Mouse (Mus musculus): Measurements from ENCODE around the gene Pabpn1. TPM values are rescaled to one million over a fixed set of nuclear protein-coding genes. Genes with fewer than 3 reads are reported as not detected.
A peak's percentile ranks its signal among the peaks of the same experiment; 100 is the strongest.

The Pabpn1 gene
- polyA plus RNA-seq, 1 experiment from 2014 or later, result 168 TPM

DNA sequence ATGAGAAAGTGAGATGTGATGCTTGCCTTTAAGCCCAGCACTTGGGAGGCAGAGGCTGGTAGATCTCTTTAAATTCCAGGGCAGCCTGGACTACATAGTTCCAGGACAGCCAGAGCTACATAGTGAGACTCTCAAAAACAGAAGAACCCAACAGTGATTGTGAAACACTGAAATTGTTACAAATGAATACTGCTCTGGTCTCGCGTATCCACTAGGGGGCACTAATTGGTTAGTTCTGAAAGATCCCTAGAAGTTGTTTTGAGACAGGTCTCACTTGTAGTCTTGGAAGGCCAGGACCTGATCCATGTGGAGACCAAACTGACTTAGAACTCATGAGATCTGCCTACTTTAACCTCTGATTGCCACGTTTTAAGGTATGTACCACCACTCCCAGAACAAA lies 8.1 kb downstream of the Pabpn1 start:
- Histone ChIP-seq H3K36me3 (ENCODE audit: control insufficient read depth, insufficient read depth, low read length) (0 out of 2 replicates have a peak, but pooled peaks cover 3% of the 10 kb centered on the region), H3K27me3 (ENCODE audit: control insufficient read depth, insufficient read depth, low read length) (no peaks in the 10 kb centered on the region), H3K4me3 (ENCODE audit: low read depth, low read length) (no peak overlapping the region), H3K9ac (ENCODE audit: low read depth, low read length) (no peak overlapping the region), H3K9me3 (ENCODE audit: control insufficient read depth, low read length) (no peaks in the 10 kb centered on the region), H3K4me1 (replicated peaks; ENCODE audit: control insufficient read depth, insufficient read depth, low read length) (no peaks in the 10 kb centered on the region; the same call in 1 of the 2 replicates), H3K27ac (ENCODE audit: low read depth, low read length) (no peak overlapping the region), H3K4me2 (replicated peaks; ENCODE audit: low read depth, low read length) (no peak overlapping the region)
- DNase-seq (ENCODE audit: low spot score) (peak; percentile 86), ATAC-seq (ENCODE audit: low FRiP score) (peak; percentile 50; the same call in 1 of the 2 replicates)
- 0% methylated on average over 3 of the region's 3 CpGs for WGBS

DNA sequence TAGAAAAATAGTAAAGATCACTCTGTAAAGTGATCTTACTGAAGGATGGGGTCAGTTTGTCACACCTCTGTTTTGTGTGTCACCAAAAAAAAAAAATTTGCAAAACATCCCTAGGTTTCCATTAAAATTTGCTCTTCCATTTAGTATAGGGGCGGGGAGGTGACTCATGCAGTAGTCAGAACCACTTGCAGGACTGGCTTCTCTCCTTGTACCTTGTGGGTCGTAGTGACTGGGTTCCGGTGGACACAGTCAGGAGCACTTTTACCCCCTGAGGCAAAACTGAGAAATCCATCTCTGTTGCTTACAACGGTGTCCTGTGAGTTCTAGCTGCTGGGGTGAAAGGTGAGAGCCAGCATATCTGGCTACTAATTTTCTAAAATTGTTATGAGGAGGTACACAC lies 11.3 kb downstream of the Pabpn1 start:
- H3K27me3 ChIP-seq (ENCODE audit: control insufficient read depth, insufficient read depth, low read length), result no peaks in the 10 kb centered on the region
- no peak for ATAC-seq (ENCODE audit: low FRiP score)
- DNase-seq (ENCODE audit: low spot score), result no peak
- no peak overlapping the region for H3K27ac ChIP-seq (ENCODE audit: low read depth, low read length)
- no peak overlapping the region for H3K4me3 ChIP-seq (ENCODE audit: low read depth, low read length)
- peaks cover 2% of the 10 kb centered on the region; the same call in 1 of the 2 replicates for H3K36me3 ChIP-seq (ENCODE audit: control insufficient read depth, insufficient read depth, low read length)
- 91% methylated on average over 4 of the region's 4 CpGs for WGBS
- no peaks in the 10 kb centered on the region for H3K4me1 ChIP-seq (replicated peaks; ENCODE audit: control insufficient read depth, insufficient read depth, low read length)
- no peak overlapping the region for H3K9ac ChIP-seq (ENCODE audit: low read depth, low read length)
- H3K4me2 ChIP-seq (replicated peaks; ENCODE audit: low read depth, low read length), result no peak overlapping the region
- no peaks in the 10 kb centered on the region for H3K9me3 ChIP-seq (ENCODE audit: control insufficient read depth, low read length)

DNA sequence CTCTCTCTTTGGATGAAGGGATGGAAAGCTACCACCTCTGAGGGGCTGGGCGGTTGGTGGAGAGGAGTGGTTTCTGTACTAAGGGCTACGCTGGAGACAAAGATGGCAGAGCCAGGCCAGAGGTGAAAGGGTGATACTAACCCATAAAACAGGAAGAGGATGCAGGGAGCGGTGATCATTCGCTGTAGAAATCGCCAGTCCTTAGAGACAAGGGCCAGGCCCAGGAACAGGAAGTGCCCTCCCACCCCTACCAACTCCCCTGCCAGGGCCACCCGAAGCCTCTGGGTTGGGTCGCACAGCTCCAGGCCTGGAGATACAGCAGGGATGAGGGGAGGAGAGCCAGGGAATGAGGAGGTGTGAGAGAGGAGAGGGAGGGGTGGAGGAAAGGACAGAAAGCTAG lies 16.4 kb downstream of the Pabpn1 start:
- 85% methylated on average over 7 of the region's 7 CpGs for WGBS
- no peak for ATAC-seq (ENCODE audit: low FRiP score)
- H3K36me3 ChIP-seq (ENCODE audit: control insufficient read depth, insufficient read depth, low read length), result peaks cover 2% of the 10 kb centered on the region; the same call in 1 of the 2 replicates

DNA sequence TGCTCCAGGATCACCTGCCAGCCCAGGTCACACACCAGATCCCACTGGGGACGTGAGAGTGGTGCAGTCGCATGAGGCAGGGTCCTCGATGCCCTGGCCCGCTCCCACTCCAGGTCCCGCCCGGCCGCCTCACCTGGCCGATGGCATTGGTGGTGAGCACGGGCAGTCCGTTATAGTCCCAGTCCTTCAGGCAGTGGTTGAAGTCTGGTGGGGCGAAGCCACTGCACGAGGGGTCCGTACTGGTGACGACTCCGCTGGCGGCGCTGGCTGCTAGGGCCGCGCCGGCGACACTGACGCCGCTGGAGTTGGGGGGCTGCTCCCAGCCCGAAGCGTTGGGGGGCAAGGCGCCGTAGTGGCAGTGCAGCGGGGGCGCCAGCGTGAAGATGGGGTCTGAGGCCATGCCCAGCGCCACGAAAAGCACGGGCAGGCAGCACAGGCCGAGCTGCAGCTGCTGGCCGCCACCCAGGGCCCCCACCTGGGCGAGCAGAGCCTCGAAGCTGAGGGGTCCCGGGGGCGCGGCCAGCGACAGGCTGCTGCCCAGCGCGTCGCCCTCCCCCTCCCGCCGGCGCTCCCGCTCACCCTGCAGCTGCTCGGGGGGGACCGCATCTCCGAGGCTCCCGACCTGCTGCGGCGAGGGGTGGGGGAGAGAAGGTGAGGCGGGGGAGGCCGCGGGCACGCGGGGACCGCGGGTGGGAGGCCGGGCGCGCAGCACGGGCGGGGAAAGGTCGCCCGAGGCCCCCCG lies 20.0 kb downstream of the Pabpn1 start:
- Histone ChIP-seq H3K27me3 (ENCODE audit: control insufficient read depth, insufficient read depth, low read length) (no peaks in the 10 kb centered on the region), H3K27ac (ENCODE audit: low read depth, low read length) (peak overlapping the region; percentile 74), H3K9me3 (ENCODE audit: control insufficient read depth, low read length) (no peaks in the 10 kb centered on the region), H3K4me2 (replicated peaks; ENCODE audit: low read depth, low read length) (peak overlapping the region; percentile 99), H3K4me3 (ENCODE audit: low read depth, low read length) (peak overlapping the region; percentile 81), H3K36me3 (ENCODE audit: control insufficient read depth, insufficient read depth, low read length) (peaks cover 2% of the 10 kb centered on the region; the same call in 1 of the 2 replicates), H3K9ac (ENCODE audit: low read depth, low read length) (peak overlapping the region; percentile 97), H3K4me1 (replicated peaks; ENCODE audit: control insufficient read depth, insufficient read depth, low read length) (no peaks in the 10 kb centered on the region)
- peak; percentile 45 for DNase-seq (ENCODE audit: low spot score)
- WGBS, result 3% methylated on average over 39 of the region's 69 CpGs
- peak; percentile 78 for ATAC-seq (ENCODE audit: low FRiP score)

More for the DNA sequence above, 16.4 kb downstream of the Pabpn1 start:
- no peak overlapping the region for H3K4me3 ChIP-seq (ENCODE audit: low read depth, low read length)
- H3K9me3 ChIP-seq (ENCODE audit: control insufficient read depth, low read length), result no peaks in the 10 kb centered on the region
- no peak overlapping the region for H3K9ac ChIP-seq (ENCODE audit: low read depth, low read length)
- H3K4me2 ChIP-seq (replicated peaks; ENCODE audit: low read depth, low read length), result no peak overlapping the region
- H3K27me3 ChIP-seq (ENCODE audit: control insufficient read depth, insufficient read depth, low read length), result no peaks in the 10 kb centered on the region
- no peak overlapping the region for H3K27ac ChIP-seq (ENCODE audit: low read depth, low read length)
- H3K4me1 ChIP-seq (replicated peaks; ENCODE audit: control insufficient read depth, insufficient read depth, low read length), result no peaks in the 10 kb centered on the region
- no peak for DNase-seq (ENCODE audit: low spot score)

DNA sequence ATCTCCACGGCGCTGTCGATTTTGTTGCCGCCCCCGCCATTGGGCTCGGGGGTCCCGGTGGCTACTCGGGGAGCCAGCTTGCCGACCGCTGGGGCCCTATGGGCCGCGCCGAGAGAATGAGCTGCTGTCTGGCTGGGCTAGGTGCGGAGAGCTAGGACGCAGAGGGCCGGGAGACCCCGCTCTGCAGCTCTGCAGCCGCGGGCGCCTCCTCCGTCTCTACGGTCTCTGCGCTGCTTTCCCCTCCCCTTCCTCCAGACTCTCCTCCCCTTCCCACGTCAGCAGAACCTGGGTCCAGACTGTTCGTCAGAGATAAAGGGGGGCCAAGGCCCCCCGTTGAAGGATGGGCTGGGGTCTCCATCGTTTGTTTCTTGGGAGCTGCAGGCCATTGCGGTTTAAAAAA lies 20.6 kb downstream of the Pabpn1 start, which contains the start of gene Slc22a17:
Gene Slc22a17, minus strand, starts transcription at position 247 of the 400 bp plus-strand sequence.
- no peaks in the 10 kb centered on the region for H3K36me3 ChIP-seq (ENCODE audit: control insufficient read depth, insufficient read depth, low read length)

DNA sequence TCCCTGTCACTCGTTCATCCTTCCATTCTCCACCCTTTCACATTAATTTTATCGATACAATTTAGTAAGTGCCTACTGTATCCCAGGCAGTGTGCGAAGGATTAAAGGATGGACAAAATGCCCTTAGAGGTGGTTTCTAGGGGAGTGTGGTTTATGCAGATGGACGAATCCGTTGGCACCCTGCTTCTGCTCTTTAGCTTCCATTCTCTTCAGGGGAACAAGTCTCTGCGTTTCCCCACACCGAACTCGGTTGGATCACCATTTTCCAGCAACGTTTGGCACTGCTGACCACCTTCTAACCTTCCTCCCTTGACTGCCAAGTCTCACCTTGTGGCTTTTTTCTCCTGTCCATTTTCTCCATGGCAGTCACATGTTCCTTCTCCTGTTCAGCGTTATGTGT lies 21.0 kb downstream of the Pabpn1 start:
- DNase-seq (ENCODE audit: low spot score) (peak; percentile 39), ATAC-seq (ENCODE audit: low FRiP score) (peak; percentile 23)
- Histone ChIP-seq H3K9me3 (ENCODE audit: control insufficient read depth, low read length) (no peaks in the 10 kb centered on the region), H3K9ac (ENCODE audit: low read depth, low read length) (peak overlapping the region; percentile 97), H3K4me3 (ENCODE audit: low read depth, low read length) (peak overlapping the region; percentile 81), H3K4me2 (replicated peaks; ENCODE audit: low read depth, low read length) (peak overlapping the region; percentile 99), H3K27ac (ENCODE audit: low read depth, low read length) (no peak overlapping the region), H3K27me3 (ENCODE audit: control insufficient read depth, insufficient read depth, low read length) (no peaks in the 10 kb centered on the region), H3K36me3 (ENCODE audit: control insufficient read depth, insufficient read depth, low read length) (no peaks in the 10 kb centered on the region), H3K4me1 (replicated peaks; ENCODE audit: control insufficient read depth, insufficient read depth, low read length) (no peaks in the 10 kb centered on the region)
- WGBS, result 24% methylated on average over 10 of the region's 10 CpGs

More for the DNA sequence above, 20.6 kb downstream of the Pabpn1 start, which contains the start of gene Slc22a17:
- DNase-seq (ENCODE audit: low spot score) (peak; percentile 87), ATAC-seq (ENCODE audit: low FRiP score) (peak; percentile 93)
- H3K4me2 ChIP-seq (replicated peaks; ENCODE audit: low read depth, low read length), result peak within 1 kb of the TSS; percentile 99
- H3K27me3 ChIP-seq (ENCODE audit: control insufficient read depth, insufficient read depth, low read length), result no peaks in the 10 kb centered on the region
- no peaks in the 10 kb centered on the region for H3K4me1 ChIP-seq (replicated peaks; ENCODE audit: control insufficient read depth, insufficient read depth, low read length)
- under 1% methylated on average over 20 of the region's 28 CpGs for WGBS
- peak within 1 kb of the TSS; percentile 81 for H3K4me3 ChIP-seq (ENCODE audit: low read depth, low read length)
- peak within 1 kb of the TSS; percentile 74 for H3K27ac ChIP-seq (ENCODE audit: low read depth, low read length)
- peak within 1 kb of the TSS; percentile 97 for H3K9ac ChIP-seq (ENCODE audit: low read depth, low read length)
- no peaks in the 10 kb centered on the region for H3K9me3 ChIP-seq (ENCODE audit: control insufficient read depth, low read length)

DNA sequence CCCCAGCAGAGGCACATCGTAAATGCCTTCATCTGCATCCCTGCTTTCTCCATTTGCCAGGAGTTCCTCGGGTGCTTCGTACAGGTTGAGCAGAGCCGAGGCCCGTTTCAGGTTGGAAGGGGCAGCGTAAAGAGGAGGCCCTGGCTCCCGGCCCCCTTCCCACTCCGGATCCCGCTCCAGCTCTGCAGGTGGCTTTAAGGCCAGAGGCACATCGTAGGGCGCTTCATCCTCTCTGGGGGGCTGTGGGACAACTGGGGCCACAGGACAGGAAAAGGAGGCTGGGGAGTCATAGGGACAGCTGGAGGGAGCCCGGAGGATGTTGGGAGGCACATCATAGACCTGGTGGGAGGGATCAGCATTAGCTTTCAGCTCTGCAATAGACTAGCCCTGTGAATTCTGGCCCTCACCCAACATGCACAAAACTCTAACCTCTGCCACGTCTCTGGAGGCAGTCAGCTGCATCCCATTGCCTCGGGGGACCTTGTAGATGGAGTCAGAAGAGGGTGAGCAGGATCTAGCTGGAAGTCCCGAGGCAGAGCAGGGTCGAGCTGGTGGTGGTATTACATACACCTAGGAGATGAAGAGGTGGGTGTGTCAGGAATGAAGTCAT lies 27.9 kb downstream of the Pabpn1 start:
- ATAC-seq (ENCODE audit: low FRiP score), result no peak
- WGBS, result 95% methylated on average over 16 of the region's 16 CpGs
- Histone ChIP-seq H3K4me2 (replicated peaks; ENCODE audit: low read depth, low read length) (no peak overlapping the region), H3K4me1 (replicated peaks; ENCODE audit: control insufficient read depth, insufficient read depth, low read length) (no peaks in the 10 kb centered on the region), H3K36me3 (ENCODE audit: control insufficient read depth, insufficient read depth, low read length) (peaks cover 17% of the 10 kb centered on the region), H3K27me3 (ENCODE audit: control insufficient read depth, insufficient read depth, low read length) (no peaks in the 10 kb centered on the region), H3K9me3 (ENCODE audit: control insufficient read depth, low read length) (peaks cover 7% of the 10 kb centered on the region; the same call in 1 of the 2 replicates), H3K27ac (ENCODE audit: low read depth, low read length) (no peak overlapping the region), H3K9ac (ENCODE audit: low read depth, low read length) (no peak overlapping the region), H3K4me3 (ENCODE audit: low read depth, low read length) (no peak overlapping the region)
- no peak for DNase-seq (ENCODE audit: low spot score)

DNA sequence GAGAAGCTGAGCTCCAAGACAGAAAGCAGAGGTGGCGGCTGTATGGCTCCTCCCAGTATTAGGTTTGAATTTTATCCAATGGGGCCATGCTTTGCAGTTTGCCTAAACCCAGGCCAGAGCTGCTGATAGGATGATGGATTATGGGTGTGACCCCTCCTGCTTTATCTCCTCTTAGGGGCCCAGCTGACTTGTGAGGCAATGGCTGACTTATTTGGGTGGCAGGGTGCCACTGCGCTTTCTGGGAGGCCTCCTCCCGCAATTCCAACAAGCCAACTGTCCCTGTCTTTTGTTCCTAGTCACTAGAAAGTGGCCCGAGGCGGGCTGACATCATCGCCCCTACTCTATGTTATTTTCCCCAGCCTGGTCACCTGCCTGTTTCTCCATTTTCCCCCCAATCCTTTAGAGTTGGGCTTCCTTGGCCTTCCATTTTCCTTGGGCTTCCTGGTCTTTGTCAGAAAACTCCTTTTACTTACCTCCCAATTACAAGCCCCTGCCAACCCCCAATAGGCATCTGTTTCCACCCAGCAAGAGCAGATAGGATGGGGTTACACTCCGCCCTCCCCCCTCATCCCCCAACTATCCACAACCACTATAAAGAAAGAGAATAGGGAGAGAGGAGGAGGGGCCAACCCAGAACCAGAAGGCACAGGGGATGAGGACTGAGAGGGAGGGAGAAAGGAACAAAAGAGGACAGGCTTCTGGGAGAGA lies 32.5 kb downstream of the Pabpn1 start:
- peak; percentile 61 for DNase-seq (ENCODE audit: low spot score)
- WGBS, result 10% methylated on average over 7 of the region's 7 CpGs
- Histone ChIP-seq H3K9ac (ENCODE audit: low read depth, low read length) (peak overlapping the region; percentile 86), H3K4me1 (replicated peaks; ENCODE audit: control insufficient read depth, insufficient read depth, low read length) (peaks cover 7% of the 10 kb centered on the region), H3K27ac (ENCODE audit: low read depth, low read length) (peak overlapping the region; percentile 96), H3K36me3 (ENCODE audit: control insufficient read depth, insufficient read depth, low read length) (peaks cover 14% of the 10 kb centered on the region), H3K9me3 (ENCODE audit: control insufficient read depth, low read length) (peaks cover 7% of the 10 kb centered on the region; the same call in 1 of the 2 replicates), H3K4me3 (ENCODE audit: low read depth, low read length) (peak overlapping the region; percentile 53), H3K4me2 (replicated peaks; ENCODE audit: low read depth, low read length) (peak overlapping the region; percentile 93), H3K27me3 (ENCODE audit: control insufficient read depth, insufficient read depth, low read length) (no peaks in the 10 kb centered on the region)
- ATAC-seq (ENCODE audit: low FRiP score), result peak; percentile 58

All from hindbrain, embryonic 11.5 days (tissue).